Mouse (Mus musculus): ENCODE measurements at regions not wholly inside any gene's neighbourhood (a gene's known extent, or its start where the extent isn't known, plus 50 kb on each side); places are given as distances from the start of the nearest gene placed in this dataset.

- DNase-seq, result no peak
These were observed 1105.2 kb downstream of the Ntrk3 start for GRCm38 (mm10) chr7:77632656-77633055.

DNA sequence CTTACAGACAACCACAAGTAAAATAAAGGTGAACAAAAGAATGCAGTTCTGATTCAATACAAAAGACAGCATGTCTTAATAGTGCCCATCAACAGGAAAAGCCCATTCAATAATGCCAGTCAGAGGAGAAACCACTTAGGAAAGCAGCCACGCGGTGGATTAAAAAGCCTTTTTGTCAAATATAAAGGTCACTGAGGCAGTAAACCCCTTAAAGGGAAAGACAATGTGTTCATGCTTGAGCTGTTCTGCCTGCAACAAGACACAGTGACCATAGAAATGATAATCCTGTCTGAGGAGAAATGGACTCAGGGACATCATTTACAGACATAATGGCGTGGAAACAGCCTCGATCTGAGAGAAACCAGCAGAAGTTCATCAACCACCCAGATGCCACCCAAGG lies 1114.3 kb downstream of the Ntrk3 start:
- DNase-seq, result no peak

DNA sequence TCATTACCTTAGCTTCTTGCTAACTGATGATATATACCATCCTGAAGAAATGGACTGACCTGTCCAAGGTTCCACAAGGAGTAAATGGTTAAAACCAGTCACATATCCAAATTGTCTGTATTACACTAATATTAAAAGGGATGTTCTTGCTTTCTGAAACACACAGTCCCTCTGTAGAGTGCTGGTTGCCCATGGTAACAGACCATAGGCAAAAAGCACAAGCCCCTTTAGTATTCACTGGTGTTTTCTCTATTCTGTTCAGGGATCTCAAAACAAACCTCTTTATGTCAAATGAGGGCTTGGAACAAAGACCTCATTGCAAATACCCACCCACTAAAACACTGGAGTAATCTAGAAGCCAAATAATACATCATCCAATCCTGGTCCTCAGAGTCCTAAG lies 1114.9 kb downstream of the Ntrk3 start:
- no peak for DNase-seq

- DNase-seq, result no peak
These were observed 1164.9 kb downstream of the Ntrk3 start for GRCm38 (mm10) chr7:77572872-77573271.

DNA sequence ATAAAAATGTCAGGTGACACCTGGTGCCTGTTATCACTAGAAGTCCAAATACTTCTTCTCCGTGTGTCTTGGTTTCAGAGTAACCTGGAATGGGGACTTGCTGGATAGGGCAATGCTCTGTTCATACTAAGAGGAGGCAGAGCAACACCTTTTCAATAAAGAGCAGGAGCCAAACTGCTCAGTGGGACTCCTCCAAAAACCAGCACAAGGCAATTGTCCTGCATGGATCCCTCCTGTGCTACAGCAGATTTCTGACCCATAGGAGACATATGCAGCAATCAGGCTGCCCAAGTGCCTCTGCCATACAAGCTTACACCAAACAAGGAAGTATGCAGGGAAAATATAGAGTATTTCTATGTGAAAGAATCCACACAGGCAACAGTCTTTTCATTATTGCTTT lies 1178.7 kb downstream of the Ntrk3 start:
- no peak for DNase-seq

DNA sequence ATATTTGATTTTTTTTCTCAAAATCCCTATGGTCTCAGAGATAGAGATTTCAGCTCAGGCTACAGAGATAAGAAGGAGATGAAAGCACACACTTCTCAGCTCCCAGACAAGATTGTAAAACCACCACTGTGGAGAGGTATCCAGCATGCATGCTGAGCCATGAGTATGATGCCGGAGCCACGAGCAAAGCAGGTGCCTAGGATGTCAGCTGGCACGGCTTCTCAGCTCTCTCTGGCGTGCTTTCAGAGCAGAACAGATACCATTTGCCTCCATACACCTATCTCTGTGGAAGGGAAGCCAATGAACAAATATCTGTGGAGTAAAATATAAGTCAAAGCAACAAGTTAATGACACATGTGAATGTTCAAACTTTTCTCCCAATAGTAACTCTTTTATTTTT lies 1179.3 kb downstream of the Ntrk3 start:
- no peak for DNase-seq

- DNase-seq, result no peak
These were observed 1200.9 kb downstream of the Ntrk3 start for GRCm38 (mm10) chr7:77536890-77537289.

DNA sequence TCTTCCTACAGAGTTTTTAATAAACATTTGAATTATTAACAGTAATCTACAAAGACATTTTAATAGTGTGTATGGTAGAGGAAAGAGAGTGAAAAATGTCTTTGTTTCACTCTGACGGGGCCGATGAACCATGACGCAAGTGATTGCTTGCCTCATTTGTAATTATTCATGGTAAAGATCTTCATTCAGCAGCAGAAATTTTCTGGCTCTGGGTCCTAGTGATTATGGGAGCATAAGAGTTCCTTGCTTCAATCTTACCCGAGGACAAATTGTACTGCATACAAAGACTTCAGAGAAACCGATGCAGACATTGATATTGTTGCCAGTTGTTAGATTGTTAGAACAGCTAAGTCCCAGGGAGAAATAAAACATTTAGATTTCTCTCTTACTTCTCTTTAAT lies 1209.9 kb downstream of the Ntrk3 start:
- no peak for DNase-seq

- DNase-seq, result no peak
These were observed 1228.2 kb downstream of the Ntrk3 start for GRCm38 (mm10) chr7:77509586-77509985.

DNA sequence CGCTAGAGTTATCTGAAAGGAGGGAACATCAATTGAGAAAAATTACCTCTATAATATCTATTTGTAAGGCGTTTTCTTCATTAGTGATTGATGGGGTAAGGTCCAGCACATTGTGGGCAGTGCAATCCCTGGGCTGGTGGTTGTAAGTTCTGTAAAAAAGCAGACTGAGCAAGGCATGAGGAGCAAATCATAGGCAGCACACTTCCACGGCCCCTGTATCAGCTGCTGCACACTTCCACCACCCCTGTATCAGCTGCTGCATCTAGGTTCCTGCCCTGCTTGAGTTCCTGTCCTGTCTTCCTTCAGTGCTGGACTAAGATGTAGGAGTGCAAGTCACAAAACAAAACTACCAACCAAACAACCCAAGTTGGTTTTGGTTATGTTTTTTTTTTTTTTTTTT lies 1230.2 kb downstream of the Ntrk3 start:
- DNase-seq, result no peak

DNA sequence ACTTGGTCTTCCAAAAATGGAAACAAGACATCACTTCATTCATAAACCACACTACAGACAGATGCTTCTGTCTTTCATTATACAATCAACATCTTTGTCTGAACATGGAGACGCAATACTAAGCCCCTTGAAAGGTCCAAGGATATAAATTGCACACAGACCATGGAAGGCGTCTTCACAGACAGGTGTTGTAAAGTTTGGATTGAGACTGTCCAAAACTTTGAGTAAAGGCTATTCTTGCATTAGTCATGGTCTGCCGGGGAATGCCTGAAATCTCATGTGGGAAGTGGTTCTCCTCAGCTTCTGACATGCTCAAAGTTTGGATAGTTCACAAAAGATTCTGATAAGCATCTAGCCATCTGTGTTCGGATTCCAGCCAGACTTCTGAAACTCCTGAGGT lies 1235.2 kb downstream of the Ntrk3 start:
- no peak for DNase-seq

GRCm38 (mm10) chr7:77495066-77495465 lies 1242.7 kb downstream of the Ntrk3 start:
- DNase-seq, result peak in 1 of 2 experiments; percentile 26

GRCm38 (mm10) chr7:77477519-77477918 lies 1247.8 kb downstream of the Agbl1 start:
- peak in 1 of 2 experiments; percentile 32 for DNase-seq

DNA sequence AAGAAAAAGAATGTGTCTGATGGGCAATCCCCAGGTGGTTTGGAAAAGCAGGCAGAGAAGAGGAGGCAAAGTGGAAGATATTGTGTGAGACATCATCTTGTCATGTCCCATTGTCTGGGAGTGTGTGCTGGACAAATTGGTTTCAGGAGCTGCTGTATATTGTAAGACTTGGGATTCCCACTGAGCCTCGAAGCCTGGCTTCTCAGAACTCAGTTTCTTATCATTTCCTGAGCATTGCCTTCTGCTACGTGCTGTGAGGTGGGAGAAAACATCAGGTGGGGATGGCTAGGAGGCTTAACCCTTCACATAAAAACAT lies 1216.3 kb downstream of the Agbl1 start:
- no peak for DNase-seq

- no peak for DNase-seq
These were observed 1215.8 kb downstream of the Agbl1 start for GRCm38 (mm10) chr7:77445352-77446051.

DNA sequence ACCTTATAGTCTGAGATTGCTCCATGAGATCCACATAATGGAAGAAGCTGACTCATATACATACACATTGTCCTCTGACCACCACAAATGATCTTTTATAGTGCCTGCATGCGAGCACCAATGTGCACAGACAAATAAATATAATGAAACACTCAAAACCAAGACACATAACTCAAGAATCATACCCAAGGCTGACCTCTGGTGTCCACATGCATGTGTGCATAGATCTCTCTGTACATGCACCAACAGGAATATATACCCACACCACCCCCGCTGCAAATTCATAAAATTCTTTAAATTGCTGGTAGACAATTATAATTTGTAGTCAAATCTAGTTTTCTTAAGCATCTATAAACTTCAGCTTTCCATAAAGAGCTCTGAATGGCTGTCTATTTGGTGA lies 1211.9 kb downstream of the Agbl1 start:
- DNase-seq, result no peak

- no peak for DNase-seq
These were observed 1183.9 kb downstream of the Agbl1 start for GRCm38 (mm10) chr7:77413606-77414005.
